Mouse (Mus musculus) monocyte, adult 5-6 weeks (primary cell): ENCODE measurements around the gene Cdr2. TPM values are rescaled to one million over a fixed set of nuclear protein-coding genes. Genes with fewer than 3 reads are reported as not detected.
"Not testable (repeated sequence)": the region's sequence is repeated elsewhere in the genome, so short reads cannot be mapped to it uniquely, and the experiment has no call there.

ENCODE experiments used
- ATAC-seq: fragments of 153-309, 156-312 bp; replicated peaks from 2 replicates; pipeline ENCODE4 v1.8.0; 2017; ENCODE audit warnings: mild to moderate bottlenecking; ENCODE audit not compliant: low TSS enrichment, insufficient number of reproducible peaks, severe bottlenecking, poor library complexity, low FRiP score
- total RNA-seq: library from RNA; stranded (forward); fragments of 200-1000, 200-491, 200-594 nt; gene quantifications from 3 replicates; pipeline ENCODE4 v1.2.3, GENCODE M21; 2017

Gene Cdr2
- 5.9 to 17.3 TPM (median 17.3 TPM) in 3 replicates for total RNA-seq

GRCm38 (mm10) chr7:120982200-120982841 is at the start of gene Cdr2, which contains the start of gene Mfsd13b:
TSS of gene Cdr2 (minus strand) at chr7:120982312.
TSS of gene Mfsd13b (plus strand) at chr7:120982509.
- ATAC-seq = peak; percentile 98

- not testable (repeated sequence) for ATAC-seq
Observed at GRCm38 (mm10) chr7:121029947-121030346, 47.8 kb upstream of the Cdr2 start.

GRCm38 (mm10) chr7:121026300-121026699 is 44.2 kb upstream of the Cdr2 start:
- ATAC-seq = no peak

GRCm38 (mm10) chr7:121025221-121026008 is 43.3 kb upstream of the Cdr2 start:
- ATAC-seq = no peak

GRCm38 (mm10) chr7:121020277-121020676 is 38.2 kb upstream of the Cdr2 start:
- ATAC-seq = no peak

GRCm38 (mm10) chr7:121018778-121019177 is 36.7 kb upstream of the Cdr2 start:
- no peak for ATAC-seq

GRCm38 (mm10) chr7:121014486-121014885 is 32.4 kb upstream of the Cdr2 start:
- no peak for ATAC-seq

GRCm38 (mm10) chr7:121011794-121012689 is 29.9 kb upstream of the Cdr2 start:
- ATAC-seq = no peak

GRCm38 (mm10) chr7:121003793-121004418 is 21.8 kb upstream of the Cdr2 start:
- ATAC-seq = no peak

GRCm38 (mm10) chr7:121002407-121002928 is 20.4 kb upstream of the Cdr2 start:
- no peak for ATAC-seq

- no peak for ATAC-seq
Observed at GRCm38 (mm10) chr7:121001879-121002278, 19.8 kb upstream of the Cdr2 start.

- no peak for ATAC-seq
Observed at GRCm38 (mm10) chr7:121000065-121000822, 18.1 kb upstream of the Cdr2 start.

- ATAC-seq = no peak
Observed at GRCm38 (mm10) chr7:120999021-120999530, 17.0 kb upstream of the Cdr2 start.

GRCm38 (mm10) chr7:120991191-120991590 is 9.1 kb upstream of the Cdr2 start:
- no peak for ATAC-seq

- ATAC-seq = no peak
Observed at GRCm38 (mm10) chr7:120982968-120983367, 856 bp upstream of the Cdr2 start.

- ATAC-seq = no peak
Observed at GRCm38 (mm10) chr7:120980931-120981924, 884 bp downstream of the Cdr2 start.
